Comparison of ENCODE assay signal across 9 mouse cellular contexts in the genomic region with DNA sequence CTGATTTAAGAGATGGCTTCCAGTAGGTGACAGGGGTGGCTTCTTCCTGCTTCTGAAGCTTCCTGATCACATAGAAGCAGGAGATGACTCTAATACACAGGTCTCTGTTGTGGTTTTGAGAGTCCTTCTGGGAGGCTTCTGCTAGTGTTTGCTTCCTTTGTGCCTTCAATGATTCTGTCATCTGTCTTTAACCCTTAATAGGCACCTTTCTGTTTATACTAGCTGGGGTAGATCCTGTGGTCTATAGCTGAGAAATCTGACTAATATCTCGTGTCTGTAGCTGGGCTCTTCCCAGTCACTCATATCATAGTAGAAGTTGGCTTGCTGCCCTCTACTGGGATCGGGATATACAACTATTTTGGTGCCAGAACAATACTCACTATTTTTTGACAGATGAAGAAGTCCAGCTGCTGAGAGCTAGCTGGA. TPM values are rescaled to one million over a fixed set of nuclear protein-coding genes. Genes with fewer than 3 reads are reported as not detected.
DNase-seq lines count a peak whose midpoint lies in the region; ATAC-seq and TF ChIP-seq lines count a peak whose summit lies in the region.
"Had no signal": no experiment of that assay in that cellular context is flagged by ENCODE, and none has a peak within 500 bp of the region (broad histone marks: within the 10 kb centered on the region; RNA-seq: fewer than 3 reads in every experiment).

No protein-coding gene starts in this region.

- no peak overlapping the region for H3K4me3 ChIP-seq in hindbrain, embryonic 11.5 days (ENCODE audit: low read depth, low read length)
- H3K4me3 ChIP-seq in hindbrain, embryonic 12.5 days: no peak overlapping the region
- H3K4me3 ChIP-seq in G1E (ENCODE audit: low read depth, low read length): no peak overlapping the region
- no peak overlapping the region for H3K4me3 ChIP-seq in embryonic facial prominence, embryonic 14.5 days (ENCODE audit: low read depth, low read length)
- H3K4me3 ChIP-seq in layer of hippocampus, adult 2 months: no peak overlapping the region
- H3K4me3 ChIP-seq: heart, embryonic 15.5 days had no signal

- H3K36me3 ChIP-seq in hindbrain, embryonic 11.5 days (ENCODE audit: control insufficient read depth, insufficient read depth, low read length): no peaks in the 10 kb centered on the region
- H3K36me3 ChIP-seq in hindbrain, embryonic 12.5 days: no peaks in the 10 kb centered on the region
- no peaks in the 10 kb centered on the region for H3K36me3 ChIP-seq in G1E (replicated peaks)
- no peaks in the 10 kb centered on the region for H3K36me3 ChIP-seq in embryonic facial prominence, embryonic 14.5 days (ENCODE audit: control insufficient read depth, insufficient read depth, low read length)
- H3K36me3 ChIP-seq: heart, embryonic 15.5 days had no signal

- no peaks in the 10 kb centered on the region for H3K9me3 ChIP-seq in hindbrain, embryonic 11.5 days (ENCODE audit: control insufficient read depth, low read length)
- H3K9me3 ChIP-seq in hindbrain, embryonic 12.5 days (replicated peaks): no peaks in the 10 kb centered on the region
- H3K9me3 ChIP-seq in G1E (replicated peaks): no peaks in the 10 kb centered on the region
- H3K9me3 ChIP-seq in embryonic facial prominence, embryonic 14.5 days (ENCODE audit: control insufficient read depth, low read length): no peaks in the 10 kb centered on the region
- H3K9me3 ChIP-seq: heart, embryonic 15.5 days had no signal

- DNase-seq in hindbrain, embryonic 11.5 days (ENCODE audit: low spot score): peak; percentile 13
- DNase-seq in G1E (ENCODE audit: low spot score): no peak
- DNase-seq in embryonic facial prominence, embryonic 14.5 days (ENCODE audit: low spot score): peak; percentile 60
- DNase-seq in layer of hippocampus, adult 2 months (ENCODE audit: low spot score in 2 of 2): peak; percentile 17 to 42
- peak; percentile 2 for DNase-seq in right cerebral cortex, postnatal 4 days
- DNase-seq in natural killer cell, adult 2 months (ENCODE audit: low spot score in 2 of 2): no peak
- no peak for DNase-seq in cerebellum, adult 11 months

- no peak overlapping the region for H3K4me2 ChIP-seq in hindbrain, embryonic 11.5 days (replicated peaks; ENCODE audit: low read depth, low read length)
- no peak overlapping the region for H3K4me2 ChIP-seq in hindbrain, embryonic 12.5 days (replicated peaks)
- H3K4me2 ChIP-seq in embryonic facial prominence, embryonic 14.5 days (ENCODE audit: low read depth, low read length): no peak overlapping the region
- H3K4me2 ChIP-seq: heart, embryonic 15.5 days had no signal

- no peak overlapping the region for H3K27ac ChIP-seq in hindbrain, embryonic 11.5 days (ENCODE audit: low read depth, low read length)
- H3K27ac ChIP-seq in hindbrain, embryonic 12.5 days: no peak overlapping the region
- no peak overlapping the region for H3K27ac ChIP-seq in embryonic facial prominence, embryonic 14.5 days (replicated peaks; ENCODE audit: low read depth, low read length)
- H3K27ac ChIP-seq in layer of hippocampus, adult 2 months: no peak overlapping the region
- H3K27ac ChIP-seq: heart, embryonic 15.5 days had no signal

- H3K4me1 ChIP-seq in hindbrain, embryonic 11.5 days (replicated peaks; ENCODE audit: control insufficient read depth, insufficient read depth, low read length): no peaks in the 10 kb centered on the region
- H3K4me1 ChIP-seq in hindbrain, embryonic 12.5 days: no peaks in the 10 kb centered on the region
- H3K4me1 ChIP-seq in G1E (ENCODE audit: insufficient read depth, low read depth, low read length): peaks cover 11% of the 10 kb centered on the region; the same call in 1 of the 2 replicates
- no peaks in the 10 kb centered on the region for H3K4me1 ChIP-seq in embryonic facial prominence, embryonic 14.5 days (ENCODE audit: control insufficient read depth, insufficient read depth, low read length)

- no peaks in the 10 kb centered on the region for H3K27me3 ChIP-seq in hindbrain, embryonic 11.5 days (ENCODE audit: control insufficient read depth, insufficient read depth, low read length)
- no peaks in the 10 kb centered on the region for H3K27me3 ChIP-seq in hindbrain, embryonic 12.5 days
- no peaks in the 10 kb centered on the region for H3K27me3 ChIP-seq in G1E (ENCODE audit: insufficient read depth, low read length)
- H3K27me3 ChIP-seq in embryonic facial prominence, embryonic 14.5 days (replicated peaks; ENCODE audit: control insufficient read depth, insufficient read depth, low read length): no peaks in the 10 kb centered on the region
- H3K27me3 ChIP-seq: heart, embryonic 15.5 days had no signal

- H3K9ac ChIP-seq in hindbrain, embryonic 11.5 days (ENCODE audit: low read depth, low read length): no peak overlapping the region
- no peak overlapping the region for H3K9ac ChIP-seq in hindbrain, embryonic 12.5 days
- H3K9ac ChIP-seq in embryonic facial prominence, embryonic 14.5 days (ENCODE audit: low read depth, low read length): no peak overlapping the region
- H3K9ac ChIP-seq: heart, embryonic 15.5 days had no signal

- TF ChIP-seq CTCF in G1E (IDR thresholded peaks at IDR 0.05; ENCODE audit: low read depth, low read length): no peak
- TF ChIP-seq CTCF in layer of hippocampus, adult 2 months (conservative IDR thresholded peaks at IDR 0.05): peak; percentile 54

- ATAC-seq in hindbrain, embryonic 11.5 days (ENCODE audit: low FRiP score): no peak
- no peak for ATAC-seq in hindbrain, embryonic 12.5 days (ENCODE audit: low FRiP score)
- peak; percentile 82 for ATAC-seq in G1E (ENCODE audit: extremely low read depth, insufficient number of reproducible peaks, low FRiP score, poor library complexity, severe bottlenecking)
- no peak; the same call in 1 of the 2 replicates for ATAC-seq in embryonic facial prominence, embryonic 14.5 days (ENCODE audit: low read depth)

- WGBS in hindbrain, embryonic 11.5 days: 40% methylated on average over 2 of the region's 2 CpGs
- 30% methylated on average over 2 of the region's 2 CpGs for WGBS in hindbrain, embryonic 12.5 days
- WGBS in embryonic facial prominence, embryonic 14.5 days: 6% methylated on average over 2 of the region's 2 CpGs

RNA-seq across cellular contexts. Expression of a gene that starts 50.2 kb away (rescaled TPM):
- polyA plus RNA-seq in hindbrain, embryonic 11.5 days (2014; fragmentation: Nextera tagmentation; extraction: Ambion mirVana): 208 and 230 TPM in 2 replicates
- polyA plus RNA-seq in hindbrain, embryonic 12.5 days (2016; fragmentation: Nextera tagmentation; extraction: Ambion mirVana): 205 and 210 TPM in 2 replicates
- total RNA-seq in G1E (2014; fragmentation: Nextera tagmentation) (134 and 164 TPM in 2 replicates), G1E (2017) (97.1 and 106 TPM in 2 replicates)
- 21.1 and 23.1 TPM in 2 replicates for polyA plus RNA-seq in G1E (2012)
- 149 and 179 TPM in 2 replicates for polyA plus RNA-seq in embryonic facial prominence, embryonic 14.5 days (2014; fragmentation: Nextera tagmentation; extraction: Ambion mirVana)
- 10 to 100 TPM; 70.1 to 77.2 TPM for total RNA-seq in layer of hippocampus, adult 2 months (2021)

Comparison
In these comparisons a context has a peak if more than half of its experiments do, and no peak if none do; other contexts are left out.
1. DNase-seq: peak in hindbrain, embryonic 11.5 days (single experiment), embryonic facial prominence, embryonic 14.5 days (single experiment), layer of hippocampus, adult 2 months (2 of 2) and right cerebral cortex, postnatal 4 days (single experiment); none in G1E (single experiment), natural killer cell, adult 2 months (0 of 2) and cerebellum, adult 11 months (single experiment).